Comparison of ENCODE assay signal across 25 mouse cellular contexts in the genomic region with DNA sequence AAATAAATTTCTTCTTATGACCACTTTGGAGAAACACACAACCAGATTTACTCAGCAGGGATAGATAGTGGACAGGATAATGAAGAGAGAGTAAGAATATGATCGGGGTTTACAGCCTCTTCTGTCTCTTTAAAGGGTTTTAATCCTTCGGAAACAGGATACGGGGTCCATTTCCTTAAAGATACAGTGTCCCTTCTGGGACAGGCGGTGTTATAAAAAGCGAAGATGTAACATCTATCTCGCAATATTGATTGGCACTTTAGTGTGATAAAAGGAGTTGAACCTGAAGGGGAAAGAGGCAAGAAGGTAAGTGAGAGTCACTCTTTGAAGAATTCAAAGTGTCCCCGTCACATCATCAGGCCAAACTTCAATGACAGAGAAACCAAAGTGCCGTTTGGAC.
DNase-seq lines count a peak whose midpoint lies in the region; ATAC-seq and TF ChIP-seq lines count a peak whose summit lies in the region.
"Had no signal": no experiment of that assay in that cellular context is flagged by ENCODE, and none has a peak within 500 bp of the region (broad histone marks: within the 10 kb centered on the region; RNA-seq: fewer than 3 reads in every experiment).

No protein-coding gene starts in this region.

- no peak for TF ChIP-seq POLR2A in liver, adult 2 months (IDR thresholded peaks at IDR 0.05; ENCODE audit: extremely low read depth, insufficient read depth, low read length)

- peak overlapping the region; percentile 5; the same call in 1 of the 2 replicates for H3K4me3 ChIP-seq in heart, embryonic 11.5 days (ENCODE audit: low read depth, low read length)
- peak overlapping the region; percentile 16; the same call in 1 of the 2 replicates for H3K4me3 ChIP-seq in heart, postnatal 0 days (ENCODE audit: low read depth, low read length)
- no peak overlapping the region; the same call in 1 of the 2 replicates for H3K4me3 ChIP-seq in liver, adult 2 months (ENCODE audit: insufficient read depth, low read depth, low read length)
- H3K4me3 ChIP-seq in liver, embryonic 11.5 days (ENCODE audit: low read depth, low read length) = no peak overlapping the region
- no peak overlapping the region for H3K4me3 ChIP-seq in midbrain, embryonic 11.5 days (ENCODE audit: low read depth, low read length)
- H3K4me3 ChIP-seq in midbrain, embryonic 14.5 days (replicated peaks; ENCODE audit: low read depth, low read length) = no peak overlapping the region
- H3K4me3 ChIP-seq: embryonic facial prominence, embryonic 12.5 days; hindbrain, embryonic 15.5 days; intestine, embryonic 15.5 days; liver, embryonic 13.5 days; myocyte had no signal

- no peak overlapping the region for H3K27ac ChIP-seq in heart, embryonic 11.5 days (ENCODE audit: low read depth, low read length)
- no peak overlapping the region for H3K27ac ChIP-seq in heart, postnatal 0 days (ENCODE audit: low read depth)
- H3K27ac ChIP-seq in liver, adult 2 months (replicated peaks; ENCODE audit: insufficient read depth, low read depth, low read length) = no peak overlapping the region
- no peak overlapping the region for H3K27ac ChIP-seq in liver, embryonic 11.5 days (ENCODE audit: low read depth, low read length)
- H3K27ac ChIP-seq in midbrain, embryonic 11.5 days (ENCODE audit: low read depth, low read length) = no peak overlapping the region
- no peak overlapping the region for H3K27ac ChIP-seq in midbrain, embryonic 14.5 days (replicated peaks; ENCODE audit: low read depth, low read length)
- H3K27ac ChIP-seq: embryonic facial prominence, embryonic 12.5 days; hindbrain, embryonic 15.5 days; intestine, embryonic 15.5 days; liver, embryonic 13.5 days had no signal

- H3K79me2 ChIP-seq in liver, adult 2 months (ENCODE audit: control insufficient read depth, insufficient read depth, low read length) = no peaks in the 10 kb centered on the region

- TF ChIP-seq CTCF in heart, postnatal 0 days (IDR thresholded peaks at IDR 0.05; ENCODE audit: low read depth) = no peak
- TF ChIP-seq CTCF in liver, adult 2 months (IDR thresholded peaks at IDR 0.05; ENCODE audit: low read depth, low read length) = no peak

- no peak for TF ChIP-seq EP300 in heart, postnatal 0 days (IDR thresholded peaks at IDR 0.05; ENCODE audit: low read depth)

- no peak overlapping the region for H3K9ac ChIP-seq in heart, embryonic 11.5 days (ENCODE audit: low read depth, low read length)
- no peak overlapping the region for H3K9ac ChIP-seq in heart, postnatal 0 days (replicated peaks; ENCODE audit: low read depth, low read length)
- H3K9ac ChIP-seq in liver, adult 2 months (ENCODE audit: low read depth, low read length) = 0 out of 2 replicates have a peak overlapping the region, but pooled peaks have one; percentile 22
- H3K9ac ChIP-seq in liver, embryonic 11.5 days (ENCODE audit: low read depth, low read length) = no peak overlapping the region
- no peak overlapping the region for H3K9ac ChIP-seq in midbrain, embryonic 11.5 days (ENCODE audit: low read length)
- H3K9ac ChIP-seq in midbrain, embryonic 14.5 days (replicated peaks; ENCODE audit: low read length) = no peak overlapping the region
- H3K9ac ChIP-seq: embryonic facial prominence, embryonic 12.5 days; forebrain, postnatal 0 days; hindbrain, embryonic 15.5 days; intestine, embryonic 15.5 days; liver, embryonic 13.5 days had no signal

- H3K27me3 ChIP-seq in heart, embryonic 11.5 days (ENCODE audit: control insufficient read depth, insufficient read depth, low read length) = no peaks in the 10 kb centered on the region
- no peaks in the 10 kb centered on the region for H3K27me3 ChIP-seq in heart, postnatal 0 days (ENCODE audit: control insufficient read depth, insufficient read depth, low read length)
- H3K27me3 ChIP-seq in liver, adult 2 months (ENCODE audit: control insufficient read depth, insufficient read depth, low read length) = no peaks in the 10 kb centered on the region
- H3K27me3 ChIP-seq in liver, embryonic 11.5 days (replicated peaks; ENCODE audit: control insufficient read depth, insufficient read depth, low read length) = no peaks in the 10 kb centered on the region
- no peaks in the 10 kb centered on the region for H3K27me3 ChIP-seq in midbrain, embryonic 11.5 days (ENCODE audit: control insufficient read depth, insufficient read depth, low read length)
- no peaks in the 10 kb centered on the region for H3K27me3 ChIP-seq in midbrain, embryonic 14.5 days (ENCODE audit: control insufficient read depth, insufficient read depth, low read length)
- H3K27me3 ChIP-seq: embryonic facial prominence, embryonic 12.5 days; hindbrain, embryonic 15.5 days had no signal

- peak overlapping the region; percentile 40 for H3K4me2 ChIP-seq in heart, embryonic 11.5 days
- peak overlapping the region; percentile 48 for H3K4me2 ChIP-seq in heart, postnatal 0 days (ENCODE audit: low read depth, low read length)
- H3K4me2 ChIP-seq in liver, embryonic 11.5 days = no peak overlapping the region
- H3K4me2 ChIP-seq in midbrain, embryonic 11.5 days = no peak overlapping the region
- H3K4me2 ChIP-seq in midbrain, embryonic 14.5 days (ENCODE audit: low read length) = no peak overlapping the region
- H3K4me2 ChIP-seq: embryonic facial prominence, embryonic 12.5 days; hindbrain, embryonic 15.5 days; intestine, embryonic 15.5 days; liver, embryonic 13.5 days had no signal

- 56% methylated on average over 8 of the region's 8 CpGs for WGBS in heart, embryonic 11.5 days (ENCODE audit: insufficient replicate concordance)
- 58% methylated on average over 8 of the region's 8 CpGs for WGBS in heart, postnatal 0 days
- WGBS in liver, adult 2 months = 71% methylated on average over 8 of the region's 8 CpGs
- WGBS in liver, embryonic 11.5 days = 57% methylated on average over 8 of the region's 8 CpGs
- WGBS in midbrain, embryonic 11.5 days = 72% methylated on average over 8 of the region's 8 CpGs
- 70% methylated on average over 8 of the region's 8 CpGs for WGBS in midbrain, embryonic 14.5 days

- H3K4me1 ChIP-seq in heart, embryonic 11.5 days (ENCODE audit: control insufficient read depth, insufficient read depth, low read length) = peaks cover 9% of the 10 kb centered on the region
- H3K4me1 ChIP-seq in heart, postnatal 0 days (ENCODE audit: control insufficient read depth, insufficient read depth) = peaks cover 6% of the 10 kb centered on the region
- H3K4me1 ChIP-seq in liver, adult 2 months (ENCODE audit: control insufficient read depth, insufficient read depth, low read length) = 0 out of 2 replicates have a peak, but pooled peaks cover 1% of the 10 kb centered on the region
- no peaks in the 10 kb centered on the region for H3K4me1 ChIP-seq in liver, embryonic 11.5 days (replicated peaks; ENCODE audit: control insufficient read depth, insufficient read depth, low read length)
- no peaks in the 10 kb centered on the region for H3K4me1 ChIP-seq in midbrain, embryonic 11.5 days (ENCODE audit: control insufficient read depth, insufficient read depth, low read length)
- H3K4me1 ChIP-seq in midbrain, embryonic 14.5 days (ENCODE audit: control insufficient read depth, insufficient read depth, low read length) = no peaks in the 10 kb centered on the region
- H3K4me1 ChIP-seq: embryonic facial prominence, embryonic 12.5 days; hindbrain, embryonic 15.5 days; intestine, embryonic 15.5 days; liver, embryonic 13.5 days had no signal

- ATAC-seq in heart, embryonic 11.5 days (replicated peaks; ENCODE audit: insufficient number of reproducible peaks, low FRiP score, low TSS enrichment) = no peak
- no peak for ATAC-seq in heart, postnatal 0 days (ENCODE audit: insufficient read depth, low read depth)
- no peak for ATAC-seq in liver, embryonic 11.5 days (replicated peaks; ENCODE audit: low FRiP score)
- ATAC-seq in midbrain, embryonic 11.5 days (ENCODE audit: low FRiP score) = no peak
- ATAC-seq in midbrain, embryonic 14.5 days (ENCODE audit: low FRiP score, low TSS enrichment) = no peak
- ATAC-seq: CD4-positive, CD25-positive, alpha-beta regulatory T cell, adult 4 months; forebrain, postnatal 0 days; intestine, embryonic 15.5 days; midbrain, embryonic 16.5 days had no signal

- no peaks in the 10 kb centered on the region for H3K9me3 ChIP-seq in heart, embryonic 11.5 days (replicated peaks; ENCODE audit: control insufficient read depth, low read length)
- no peaks in the 10 kb centered on the region for H3K9me3 ChIP-seq in heart, postnatal 0 days (replicated peaks; ENCODE audit: control insufficient read depth, low read length)
- H3K9me3 ChIP-seq in liver, embryonic 11.5 days (ENCODE audit: control insufficient read depth, low read length) = no peaks in the 10 kb centered on the region
- H3K9me3 ChIP-seq in midbrain, embryonic 11.5 days (ENCODE audit: control insufficient read depth, low read length) = no peaks in the 10 kb centered on the region
- no peaks in the 10 kb centered on the region for H3K9me3 ChIP-seq in midbrain, embryonic 14.5 days (ENCODE audit: control insufficient read depth, low read length)
- H3K9me3 ChIP-seq: embryonic facial prominence, embryonic 12.5 days; hindbrain, embryonic 15.5 days; intestine, embryonic 15.5 days; liver, embryonic 13.5 days had no signal

- intact Hi-C loops in heart, postnatal 14 days (cut with DNase I) = no loop called here

- no peaks in the 10 kb centered on the region for H3K36me3 ChIP-seq in heart, embryonic 11.5 days (ENCODE audit: control insufficient read depth, insufficient read depth, low read length)
- H3K36me3 ChIP-seq in heart, postnatal 0 days (replicated peaks; ENCODE audit: control insufficient read depth, insufficient read depth, low read length) = no peaks in the 10 kb centered on the region
- H3K36me3 ChIP-seq in liver, adult 2 months (ENCODE audit: control insufficient read depth, insufficient read depth, low read length) = no peaks in the 10 kb centered on the region
- no peaks in the 10 kb centered on the region for H3K36me3 ChIP-seq in liver, embryonic 11.5 days (ENCODE audit: control insufficient read depth, insufficient read depth, low read length)
- H3K36me3 ChIP-seq in midbrain, embryonic 11.5 days (ENCODE audit: control insufficient read depth, insufficient read depth, low read length) = no peaks in the 10 kb centered on the region
- no peaks in the 10 kb centered on the region for H3K36me3 ChIP-seq in midbrain, embryonic 14.5 days (ENCODE audit: control insufficient read depth, insufficient read depth, low read length)
- H3K36me3 ChIP-seq: embryonic facial prominence, embryonic 12.5 days; hindbrain, embryonic 15.5 days; intestine, embryonic 15.5 days; liver, embryonic 13.5 days had no signal

- DNase-seq in heart, postnatal 4 days = no peak
- no peak for DNase-seq in heart, postnatal 0 days (ENCODE audit: low spot score)
- no peak for DNase-seq in heart, postnatal 14 days
- no peak for DNase-seq in liver, adult 2 months (ENCODE audit: extremely low read depth, low read depth, low spot score)
- DNase-seq in liver, embryonic 11.5 days (ENCODE audit: low spot score) = no peak
- DNase-seq in midbrain, embryonic 11.5 days (ENCODE audit: low spot score, missing footprints) = peak; percentile 72
- no peak for DNase-seq in midbrain, embryonic 14.5 days
- DNase-seq: adrenal gland, postnatal 14 days; cerebellum, adult 2 months; forebrain, postnatal 0 days; gastrocnemius, postnatal 36 days; kidney, postnatal 36 days; layer of hippocampus, postnatal 36 days; liver, embryonic 13.5 days; lung, postnatal 4 days; right cerebral cortex, adult 18-20 months; right cerebral cortex, postnatal 4 days; thymus, postnatal 14 days had no signal

Comparison
In these comparisons a context has a peak if more than half of its experiments do, and no peak if none do; other contexts are left out.
1. H3K4me2 ChIP-seq: peak in heart, embryonic 11.5 days (single experiment) and heart, postnatal 0 days (single experiment); none in liver, embryonic 11.5 days (single experiment), midbrain, embryonic 11.5 days (single experiment) and midbrain, embryonic 14.5 days (single experiment).
2. H3K4me3 ChIP-seq: peak in heart, embryonic 11.5 days (single experiment) and heart, postnatal 0 days (single experiment); none in liver, adult 2 months (single experiment), liver, embryonic 11.5 days (single experiment), midbrain, embryonic 11.5 days (single experiment) and midbrain, embryonic 14.5 days (single experiment).